In the genomic region with DNA sequence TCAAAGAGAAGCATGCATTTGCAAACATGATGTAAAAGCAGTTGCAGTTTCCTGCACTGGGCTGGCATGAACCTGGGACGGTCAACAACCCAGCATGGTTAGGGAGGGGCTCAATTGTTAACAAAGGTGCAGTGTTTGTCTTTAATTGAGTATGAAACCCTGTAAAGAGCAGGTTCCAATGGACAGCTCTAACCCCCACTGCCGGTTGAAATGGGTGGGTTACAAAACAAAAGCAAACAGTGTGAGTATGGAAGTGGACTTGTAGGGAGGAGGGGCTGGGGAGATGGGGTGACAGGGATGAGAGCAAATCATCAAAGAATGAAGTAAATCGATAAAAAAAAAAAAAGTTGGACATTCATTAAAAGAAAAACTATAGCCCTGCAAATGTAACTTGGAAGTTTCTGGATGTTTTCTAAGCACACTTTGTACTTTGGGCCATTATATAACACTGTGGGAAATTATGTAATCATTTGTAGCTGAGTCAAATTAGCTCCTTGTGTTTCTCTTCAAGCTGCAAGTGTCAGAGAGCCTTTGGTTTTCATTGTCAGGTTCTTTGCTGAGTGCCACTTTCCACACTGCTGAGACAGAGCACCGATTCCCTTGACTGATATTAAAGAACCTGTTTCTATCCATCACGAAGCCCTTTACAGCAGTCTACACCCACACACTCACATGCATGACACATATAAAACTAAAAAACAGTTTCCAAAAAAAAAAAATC, we compare ENCODE assay signal across 10 mouse cellular contexts. TPM values are rescaled to one million over a fixed set of nuclear protein-coding genes. Genes with fewer than 3 reads are reported as not detected.
DNase-seq lines count a peak whose midpoint lies in the region; ATAC-seq and TF ChIP-seq lines count a peak whose summit lies in the region.
"Had no signal": no experiment of that assay in that cellular context is flagged by ENCODE, and none has a peak within 500 bp of the region (broad histone marks: within the 10 kb centered on the region; RNA-seq: fewer than 3 reads in every experiment).

No protein-coding gene starts in this region.

- intact Hi-C loops in left cerebral cortex, postnatal 4 days (cut with DNase I), result no loop called here

- no peak overlapping the region for H3K27ac ChIP-seq in intestine, postnatal 0 days (ENCODE audit: low read depth, low read length)
- H3K27ac ChIP-seq: macrophage; neural tube, embryonic 13.5 days had no signal

- 0 out of 2 replicates have a peak overlapping the region, but pooled peaks have one; percentile 13 for H3K4me2 ChIP-seq in intestine, postnatal 0 days (replicated peaks; ENCODE audit: low read depth)
- H3K4me2 ChIP-seq: neural tube, embryonic 13.5 days had no signal

- no peaks in the 10 kb centered on the region for H3K9me3 ChIP-seq in intestine, postnatal 0 days (ENCODE audit: control insufficient read depth)
- H3K9me3 ChIP-seq: neural tube, embryonic 13.5 days had no signal

- no peak for TF ChIP-seq CTCF in intestine, postnatal 0 days (IDR thresholded peaks at IDR 0.05; ENCODE audit: low read depth)

- H3K4me3 ChIP-seq in intestine, postnatal 0 days (ENCODE audit: low read depth, low read length), result no peak overlapping the region
- H3K4me3 ChIP-seq: neural tube, embryonic 13.5 days had no signal

- DNase-seq in adrenal gland, adult (ENCODE audit: inconsistent age in 2 of 2, low spot score in 1 of 2), result peak; percentile 29 to 60
- DNase-seq in adrenal gland, adult 8-10 months, result no peak
- DNase-seq in left cerebral cortex, adult 11 months (ENCODE audit: low spot score), result peak; percentile 69
- DNase-seq in left cerebral cortex, postnatal 4 days, result no peak
- peak; percentile 19 for DNase-seq in lung, postnatal 10 days
- DNase-seq in cerebellum, adult 8-10 months, result no peak
- no peak for DNase-seq in spleen, adult 18-20 months

- H3K36me3 ChIP-seq in intestine, postnatal 0 days (ENCODE audit: control insufficient read depth, insufficient read depth), result no peaks in the 10 kb centered on the region

- 47% methylated on average over 5 of the region's 5 CpGs for WGBS in intestine, postnatal 0 days

- no peaks in the 10 kb centered on the region for H3K4me1 ChIP-seq in intestine, postnatal 0 days (replicated peaks; ENCODE audit: control insufficient read depth, insufficient read depth, low read length)
- H3K4me1 ChIP-seq: neural tube, embryonic 13.5 days had no signal

- ATAC-seq in intestine, postnatal 0 days, result peak; percentile 71

- no peak overlapping the region for H3K9ac ChIP-seq in intestine, postnatal 0 days (ENCODE audit: low read depth, low read length)
- H3K9ac ChIP-seq: neural tube, embryonic 13.5 days had no signal

- H3K27me3 ChIP-seq in intestine, postnatal 0 days (replicated peaks; ENCODE audit: control insufficient read depth, insufficient read depth, low read length), result no peaks in the 10 kb centered on the region
- H3K27me3 ChIP-seq: neural tube, embryonic 13.5 days had no signal

RNA-seq across cellular contexts. Expression of a gene that starts 8.5 kb away (rescaled TPM):
- total RNA-seq in adrenal gland, adult 8-10 months (2022), result 10 to 100 TPM; 11.7 to 40.3 (median 27.6) TPM
- under 1 TPM in 1 of 2 experiments, not detected in 1; 0.78 TPM for total RNA-seq in left cerebral cortex, postnatal 4 days (2021)
- polyA plus RNA-seq in intestine, postnatal 0 days (2015; fragmentation: Nextera tagmentation; extraction: Ambion mirVana), result 25.6 and 25.9 TPM in 2 replicates

RNA-seq across cellular contexts. Expression of a gene that starts 13.5 kb away (rescaled TPM):
- 10 to 100 TPM in 1 of 4 experiments, 1 to 10 TPM in 3; 6.4 to 10.6 (median 9.1) TPM for total RNA-seq in adrenal gland, adult 8-10 months (2022)
- 10 to 100 TPM; 13.4 to 13.7 TPM for total RNA-seq in left cerebral cortex, postnatal 4 days (2021)
- 10.0 and 11.7 TPM in 2 replicates for polyA plus RNA-seq in intestine, postnatal 0 days (2015; fragmentation: Nextera tagmentation; extraction: Ambion mirVana)

Comparison
In these comparisons a context has a peak if more than half of its experiments do, and no peak if none do; other contexts are left out.
1. DNase-seq: peak in adrenal gland, adult (2 of 2), left cerebral cortex, adult 11 months (single experiment) and lung, postnatal 10 days (single experiment); none in adrenal gland, adult 8-10 months (single experiment), left cerebral cortex, postnatal 4 days (single experiment), cerebellum, adult 8-10 months (single experiment) and spleen, adult 18-20 months (0 of 2).
2. RNA of a gene that starts 8.5 kb away (total RNA-seq): 11.7 to 40.3 TPM in adrenal gland, adult 8-10 months; 0.78 TPM in left cerebral cortex, postnatal 4 days; every median in the first group is over 4 times any median in the second.